Mouse (Mus musculus) stomach, postnatal 0 days (tissue): ENCODE results near the gene Pelp1.

Experiments
- CTCF ChIP-seq: IDR thresholded peaks from 2 replicates; pipeline ENCODE4 v1.5.1; 2016; ENCODE audit warnings: antibody characterized with exemption, low read depth, mild to moderate bottlenecking, moderate library complexity
- EP300 ChIP-seq: optimal IDR thresholded peaks from 2 replicates; pipeline ENCODE3; 2016; ENCODE audit warnings: antibody characterized with exemption

DNA sequence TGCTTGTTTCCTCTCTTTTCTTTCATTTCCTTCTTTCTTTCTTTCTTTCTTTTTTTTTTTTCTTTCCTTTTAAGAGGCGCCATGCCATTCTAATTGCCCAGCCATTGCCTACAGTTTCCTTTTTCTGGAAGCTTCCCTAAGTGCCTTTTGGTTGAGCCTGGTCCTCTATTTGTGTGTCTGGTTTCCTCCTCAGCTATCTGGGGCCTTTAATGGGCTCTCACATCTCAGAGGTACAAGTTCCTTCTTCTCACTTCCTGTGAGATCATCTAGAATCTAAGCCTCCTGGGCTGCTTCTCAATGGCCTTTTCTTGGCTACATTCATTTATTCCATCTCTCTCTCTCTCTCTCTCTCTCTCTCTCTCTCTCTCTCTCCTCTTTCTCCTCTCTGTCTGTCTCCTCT is 37.5 kb upstream of the Pelp1 start:
- TF ChIP-seq CTCF (no peak), EP300 (no peak)
